Mouse (Mus musculus) subcutaneous adipose tissue, adult 2 months (tissue): ENCODE results near the gene Pigq. TPM values are rescaled to one million over a fixed set of nuclear protein-coding genes. Genes with fewer than 3 reads are reported as not detected.

Experiments used
- polyA plus RNA-seq: library from polyadenylated mRNA; depleted of rRNA; stranded (reverse); fragments of >200 nt; gene quantifications from 2 replicates; pipeline ENCODE4 v1.2.3, GENCODE M21; 2012; ENCODE audit warnings: low replicate concordance; rRNA removed

The Pigq gene
- polyA plus RNA-seq: 166 and 173 TPM in 2 replicates

GRCm38 (mm10) chr17:25944366-25945163 lies at the start of gene Pigq, which contains the start of gene Nhlrc4:
Gene Pigq (minus strand): TSS chr17:25944936.
Gene Nhlrc4 (minus strand): TSS chr17:25944961.

GRCm38 (mm10) chr17:25985306-25986294 lies 40.9 kb upstream of the Pigq start, which contains the start of gene Capn15:
Gene Capn15 (minus strand): TSS chr17:25985796.

GRCm38 (mm10) chr17:25951803-25952623 lies 7.3 kb upstream of the Pigq start, which contains the start of gene A930017K11Rik:
Gene A930017K11Rik (minus strand): TSS chr17:25952565.

GRCm38 (mm10) chr17:25919144-25919785 lies 25.5 kb downstream of the Pigq start, which contains the start of gene Rab40c:
Gene Rab40c (minus strand): TSS chr17:25919727.

GRCm38 (mm10) chr17:25880196-25880910 lies 64.4 kb downstream of the Pigq start, which contains the start of gene Wfikkn1:
Gene Wfikkn1 (minus strand): TSS chr17:25880858.

Other genes with a start within 250 kb of the Pigq start
- not detected in 2 replicates for gene Gng13, start 227.8 kb downstream of the Pigq start, polyA plus RNA-seq
- 3.0 and 8.4 TPM in 2 replicates for gene Chtf18, start 217.5 kb downstream of the Pigq start, polyA plus RNA-seq
- 33.3 and 43.5 TPM in 2 replicates for gene Rpusd1, start 217.3 kb downstream of the Pigq start, polyA plus RNA-seq
- gene Mslnl, start 208.9 kb downstream of the Pigq start, polyA plus RNA-seq: 0.26 and 0.95 TPM in 2 replicates
- gene Msln, start 190.6 kb downstream of the Pigq start, polyA plus RNA-seq: 18.0 and 39.1 TPM in 2 replicates
- 30.7 and 33.1 TPM in 2 replicates for gene Narfl, start 171.2 kb downstream of the Pigq start, polyA plus RNA-seq
- 33.7 and 63.5 TPM in 2 replicates for gene Haghl, start 159.3 kb downstream of the Pigq start, polyA plus RNA-seq
- gene Ccdc78, start 158.4 kb downstream of the Pigq start, polyA plus RNA-seq: 0.13 TPM in 1 of 2 replicates, not detected in the other
- gene Fam173a, start 152.0 kb downstream of the Pigq start, polyA plus RNA-seq: 100 and 103 TPM in 2 replicates
- not detected in 2 replicates for gene AC134908.4, start 149.3 kb downstream of the Pigq start, polyA plus RNA-seq
- gene Metrn, start 147.8 kb downstream of the Pigq start, polyA plus RNA-seq: 31.8 and 52.1 TPM in 2 replicates
- 1.3 and 10.1 TPM in 2 replicates for gene Fbxl16, start 135.9 kb downstream of the Pigq start, polyA plus RNA-seq
- 29.1 and 47.7 TPM in 2 replicates for gene Wdr24, start 121.3 kb downstream of the Pigq start, polyA plus RNA-seq
- 107 and 138 TPM in 2 replicates for gene Jmjd8, start 116.1 kb downstream of the Pigq start, polyA plus RNA-seq
- 147 and 198 TPM in 2 replicates for gene Stub1, start 111.5 kb downstream of the Pigq start, polyA plus RNA-seq
- 63.1 and 173 TPM in 2 replicates for gene Rhbdl1, start 107.6 kb downstream of the Pigq start, polyA plus RNA-seq
- 51.2 and 72.8 TPM in 2 replicates for gene Gm20683, start 103.2 kb downstream of the Pigq start, polyA plus RNA-seq
- gene Rhot2, start 100.1 kb downstream of the Pigq start, polyA plus RNA-seq: 48.9 and 77.3 TPM in 2 replicates
- 16.4 and 55.2 TPM in 2 replicates for gene Wdr90, start 83.4 kb downstream of the Pigq start, polyA plus RNA-seq
- gene Mcrip2, start 76.2 kb downstream of the Pigq start, polyA plus RNA-seq: 84.2 and 113 TPM in 2 replicates
- 47.8 and 80.7 TPM in 2 replicates for gene Mettl26, start 69.9 kb downstream of the Pigq start, polyA plus RNA-seq
- gene Wfikkn1, start 64.1 kb downstream of the Pigq start, polyA plus RNA-seq: 0.54 and 1.1 TPM in 2 replicates
- gene Rab40c, start 25.2 kb downstream of the Pigq start, polyA plus RNA-seq: 35.2 and 54.0 TPM in 2 replicates
- 1.0 TPM in 1 of 2 replicates, not detected in the other for gene Nhlrc4, start within 50 bp of the Pigq start, polyA plus RNA-seq
- gene A930017K11Rik, start 7.6 kb upstream of the Pigq start, polyA plus RNA-seq: 0.12 TPM in 1 of 2 replicates, not detected in the other
- gene Capn15, start 40.9 kb upstream of the Pigq start, polyA plus RNA-seq: 22.9 and 54.5 TPM in 2 replicates
- 32.8 and 33.6 TPM in 2 replicates for gene Rab11fip3, start 124.6 kb upstream of the Pigq start, polyA plus RNA-seq
- gene Decr2, start 145.4 kb upstream of the Pigq start, polyA plus RNA-seq: 27.4 and 27.8 TPM in 2 replicates
- gene Nme4, start 150.7 kb upstream of the Pigq start, polyA plus RNA-seq: 24.8 and 57.1 TPM in 2 replicates
- 15.5 and 21.6 TPM in 2 replicates for gene Tmem8, start 168.4 kb upstream of the Pigq start, polyA plus RNA-seq
- gene Mrpl28, start 178.6 kb upstream of the Pigq start, polyA plus RNA-seq: 95.3 and 97.5 TPM in 2 replicates
- gene Axin1, start 193.8 kb upstream of the Pigq start, polyA plus RNA-seq: 12.9 and 23.6 TPM in 2 replicates